Mouse (Mus musculus) hindbrain, postnatal 0 days (tissue): ENCODE measurements around the gene Adcy5. TPM values are rescaled to one million over a fixed set of nuclear protein-coding genes. Genes with fewer than 3 reads are reported as not detected.

Experiments
- ATAC-seq: fragments of 200-750 bp; cut with Nextera tagmentation; 2 replicates; pipeline ENCODE4 v1.8.0; 2017; ENCODE audit warnings: mild to moderate bottlenecking, moderate TSS enrichment, moderate library complexity
- DNase-seq: peaks from one replicate; pipeline ENCODE4 v3.0.0-alpha.2; 2015; ENCODE audit warnings: low spot score
- H3K27ac ChIP-seq: fragments of 300-500 bp; sonication (generic); 2 replicates; pipeline ENCODE4 v1.5.1; 2014; ENCODE audit warnings: mild to moderate bottlenecking
- H3K27me3 ChIP-seq: fragments of 300-500 bp; sonication (generic); 2 replicates; pipeline ENCODE4 v1.6.1; 2014; ENCODE audit warnings: low read length, mixed read lengths; ENCODE audit not compliant: insufficient read depth
- H3K36me3 ChIP-seq: fragments of 300-500 bp; sonication (generic); 2 replicates; pipeline ENCODE4 v1.6.1; 2014; ENCODE audit warnings: low read length, mixed read lengths; ENCODE audit not compliant: insufficient read depth
- H3K4me1 ChIP-seq: fragments of 300-500 bp; sonication (generic); 2 replicates; pipeline ENCODE4 v1.6.1; 2014; ENCODE audit warnings: antibody characterized with exemption, low read length, mixed read lengths; ENCODE audit not compliant: insufficient read depth
- H3K4me2 ChIP-seq: fragments of 300-500 bp; sonication (generic); 2 replicates; pipeline ENCODE4 v1.6.1; 2014; ENCODE audit warnings: low read depth, mild to moderate bottlenecking, low read length, moderate library complexity, mixed read lengths
- H3K4me3 ChIP-seq: fragments of 300-500 bp; sonication (generic); 2 replicates; pipeline ENCODE4 v1.5.1; 2014; ENCODE audit warnings: low read length
- H3K9ac ChIP-seq: fragments of 300-500 bp; sonication (generic); replicated peaks from 2 replicates; pipeline ENCODE4 v1.6.1; 2014; ENCODE audit warnings: mild to moderate bottlenecking, low read length, moderate library complexity, mixed read lengths
- H3K9me3 ChIP-seq: fragments of 300-500 bp; sonication (generic); 2 replicates; pipeline ENCODE4 v1.6.1; 2016; ENCODE audit warnings: low read length, mixed read lengths
- CTCF ChIP-seq: IDR thresholded peaks from 2 replicates; pipeline ENCODE4 v1.5.1; 2016; ENCODE audit warnings: antibody characterized with exemption, control low read depth, low read depth
- WGBS: fragments of 180-500 bp; shearing (Covaris S2); extraction: QIAGEN DNeasy Blood & Tissue Kit; methylation state at CpG from one replicate; pipeline ENCODE4 v1.1.7; 2014; 5-methylcytosine and 5-hydroxymethylcytosine counted together
- polyA plus RNA-seq: library from polyadenylated mRNA; unstranded; fragments of >200 nt; fragmentation: Nextera tagmentation; extraction: Ambion mirVana; gene quantifications from 2 replicates; pipeline ENCODE4 v1.2.1, GENCODE M21; 2015
- total RNA-seq: library from RNA; depleted of rRNA; stranded (reverse); fragments of >200 nt; gene quantifications from 2 replicates; pipeline ENCODE4 v1.2.3, GENCODE M21; 2014

The Adcy5 gene
- total and polyA plus RNA-seq, 2 experiments from 2014 or later: 6.3 to 85.5 TPM

DNA sequence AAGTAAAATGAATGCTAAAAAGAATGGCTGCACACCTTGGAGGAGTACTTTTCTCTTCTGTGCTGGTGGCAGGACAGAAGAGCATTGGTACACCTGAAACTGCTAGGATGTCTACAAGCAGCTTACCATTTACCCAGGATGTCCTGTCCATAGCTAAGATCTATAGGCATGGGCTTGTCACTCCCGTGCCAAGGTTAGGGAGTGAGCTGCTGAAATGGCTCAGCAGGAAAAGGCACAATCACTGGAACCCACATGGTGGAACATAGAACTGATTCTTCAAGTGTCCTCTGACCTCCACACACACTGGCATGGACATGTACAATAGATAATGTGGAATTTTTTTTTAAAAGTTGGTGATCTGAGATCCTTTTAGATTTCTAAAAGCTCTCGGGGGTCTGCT, 152.7 kb downstream of the Adcy5 start:
- WGBS: 88% methylated on average over 2 of the region's 2 CpGs
- Histone ChIP-seq H3K36me3 (peaks cover 9% of the 10 kb centered on the region; the same call in 1 of the 2 replicates), H3K4me1 (no peaks in the 10 kb centered on the region), H3K4me3 (no peak overlapping the region), H3K9me3 (no peaks in the 10 kb centered on the region), H3K4me2 (no peak overlapping the region), H3K27me3 (no peaks in the 10 kb centered on the region), H3K9ac (no peak overlapping the region), H3K27ac (no peak overlapping the region)
- ATAC-seq (no peak), DNase-seq (no peak)
- no peak for TF ChIP-seq CTCF

DNA sequence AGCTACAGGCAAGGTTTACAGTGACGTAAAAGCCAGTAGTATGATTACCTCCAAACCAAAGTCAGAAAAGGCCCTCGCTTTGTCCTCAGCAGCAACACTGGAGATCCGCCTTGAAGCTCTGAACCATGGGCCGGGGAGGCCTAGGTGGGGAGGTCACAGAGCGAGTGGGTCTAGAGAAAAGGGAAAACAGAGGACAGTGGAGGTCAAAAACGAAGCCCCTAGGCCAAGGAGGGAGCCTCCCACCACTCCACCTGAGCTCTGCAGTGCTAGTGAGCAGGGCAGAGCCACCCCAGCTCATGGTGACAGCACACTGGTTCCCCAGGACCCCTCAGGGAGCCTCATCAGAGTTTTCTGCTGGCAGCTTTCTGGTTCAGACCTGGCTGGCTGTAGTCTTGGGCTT, 153.3 kb downstream of the Adcy5 start:
- no peaks in the 10 kb centered on the region for H3K4me1 ChIP-seq
- H3K27me3 ChIP-seq: no peaks in the 10 kb centered on the region
- H3K9me3 ChIP-seq: no peaks in the 10 kb centered on the region
- DNase-seq: no peak
- no peak overlapping the region for H3K4me3 ChIP-seq
- no peak overlapping the region for H3K9ac ChIP-seq
- peaks cover 15% of the 10 kb centered on the region; the same call in 1 of the 2 replicates for H3K36me3 ChIP-seq
- no peak overlapping the region for H3K27ac ChIP-seq
- ATAC-seq: no peak
- no peak for TF ChIP-seq CTCF
- H3K4me2 ChIP-seq: no peak overlapping the region
- WGBS: 84% methylated on average over 6 of the region's 6 CpGs

DNA sequence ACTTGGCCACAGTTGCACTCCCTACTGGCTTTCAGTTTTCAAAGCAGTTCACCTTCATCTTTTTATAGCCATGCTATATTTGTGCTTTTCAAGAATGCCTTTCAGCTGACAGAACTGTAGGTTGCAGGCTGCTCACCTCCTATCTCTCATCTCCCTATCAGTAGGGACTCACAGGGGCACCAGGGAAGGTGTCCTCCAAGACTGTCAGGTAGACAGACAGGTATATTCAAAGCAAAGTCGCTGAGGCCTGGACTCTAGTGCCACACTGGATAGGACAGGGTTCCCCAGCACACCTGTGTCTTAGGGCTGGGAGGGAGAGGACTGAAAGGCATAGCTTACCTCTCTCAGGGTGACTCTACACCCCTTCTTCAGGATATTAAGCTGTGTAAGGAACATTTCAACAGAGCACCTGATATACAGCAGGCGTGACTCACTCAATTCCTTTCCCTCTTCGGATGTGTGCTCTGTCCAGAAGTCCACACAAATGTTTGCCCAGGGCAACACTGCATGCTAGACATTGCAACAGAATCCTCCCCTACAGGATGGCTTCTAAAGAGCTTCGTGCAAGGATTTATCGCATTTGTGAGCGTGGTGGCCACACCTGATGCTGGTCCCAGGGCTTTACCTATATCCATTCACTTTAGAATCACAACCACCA, 153.9 kb downstream of the Adcy5 start:
- Histone ChIP-seq H3K4me1 (no peaks in the 10 kb centered on the region), H3K9ac (no peak overlapping the region), H3K4me3 (no peak overlapping the region), H3K9me3 (no peaks in the 10 kb centered on the region), H3K27ac (no peak overlapping the region), H3K4me2 (no peak overlapping the region), H3K27me3 (no peaks in the 10 kb centered on the region), H3K36me3 (peaks cover 15% of the 10 kb centered on the region)
- DNase-seq: no peak
- ATAC-seq: no peak
- WGBS: 88% methylated on average over 6 of the region's 6 CpGs
- TF ChIP-seq CTCF: no peak

DNA sequence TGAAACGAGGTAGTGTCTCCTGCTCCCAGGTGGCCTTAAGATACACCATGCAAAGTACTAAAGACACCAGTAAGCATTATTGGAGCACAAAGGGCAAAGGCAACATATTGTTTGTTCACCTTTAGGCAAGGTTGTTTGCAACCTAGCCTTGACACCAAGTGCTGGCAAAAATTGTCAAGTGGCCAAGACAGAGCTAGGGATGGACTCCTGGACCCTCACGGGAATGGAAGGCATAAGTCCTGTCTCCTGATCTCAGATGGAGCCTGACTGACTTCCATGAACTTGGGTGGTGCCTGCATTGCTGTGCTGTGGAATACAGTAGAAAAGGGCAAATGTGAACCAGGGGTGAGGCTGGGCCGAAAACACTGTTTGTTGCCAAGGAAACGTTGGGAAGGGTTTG, 155.0 kb downstream of the Adcy5 start:
- 86% methylated on average over 4 of the region's 4 CpGs for WGBS

DNA sequence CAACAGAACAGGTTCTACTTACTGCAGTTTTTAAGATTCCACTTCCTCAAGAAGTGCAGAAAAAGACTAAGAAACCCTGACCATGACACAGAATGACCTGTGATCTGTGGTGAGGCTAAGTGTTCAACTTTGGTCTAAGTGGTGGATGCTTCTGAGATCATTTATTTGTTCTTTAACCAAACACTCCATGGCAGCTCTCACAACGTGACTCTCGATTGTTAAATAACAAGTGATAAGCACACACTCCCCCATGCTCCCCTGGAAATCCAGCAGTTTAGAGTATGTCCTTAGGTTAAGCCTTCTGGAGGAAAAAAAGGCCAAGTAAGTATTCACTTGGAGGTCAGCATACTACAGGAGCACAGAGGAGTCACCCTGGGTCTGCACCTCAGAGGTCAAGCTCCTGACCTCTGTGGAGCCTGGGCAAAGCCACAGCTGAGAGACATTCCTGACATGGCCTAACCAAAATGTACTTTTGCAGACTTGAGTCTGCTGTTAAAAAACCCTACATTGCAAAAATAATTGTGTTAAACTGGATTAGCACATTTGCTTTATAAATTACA, 156.0 kb downstream of the Adcy5 start:
- no peaks in the 10 kb centered on the region for H3K9me3 ChIP-seq
- DNase-seq (no peak), ATAC-seq (no peak)
- no peak overlapping the region for H3K9ac ChIP-seq
- peaks cover 13% of the 10 kb centered on the region for H3K36me3 ChIP-seq
- no peak overlapping the region for H3K4me2 ChIP-seq
- no peak overlapping the region for H3K4me3 ChIP-seq
- no peak overlapping the region for H3K27ac ChIP-seq
- no peak for TF ChIP-seq CTCF
- no peaks in the 10 kb centered on the region for H3K27me3 ChIP-seq
- 58% methylated on average over 2 of the region's 2 CpGs for WGBS
- no peaks in the 10 kb centered on the region for H3K4me1 ChIP-seq

More for the DNA sequence above, 155.0 kb downstream of the Adcy5 start:
- TF ChIP-seq CTCF: no peak
- Histone ChIP-seq H3K27ac (no peak overlapping the region), H3K9me3 (no peaks in the 10 kb centered on the region), H3K4me1 (no peaks in the 10 kb centered on the region), H3K4me2 (no peak overlapping the region), H3K36me3 (peaks cover 13% of the 10 kb centered on the region), H3K27me3 (no peaks in the 10 kb centered on the region), H3K4me3 (no peak overlapping the region), H3K9ac (no peak overlapping the region)
- ATAC-seq (no peak), DNase-seq (no peak)

DNA sequence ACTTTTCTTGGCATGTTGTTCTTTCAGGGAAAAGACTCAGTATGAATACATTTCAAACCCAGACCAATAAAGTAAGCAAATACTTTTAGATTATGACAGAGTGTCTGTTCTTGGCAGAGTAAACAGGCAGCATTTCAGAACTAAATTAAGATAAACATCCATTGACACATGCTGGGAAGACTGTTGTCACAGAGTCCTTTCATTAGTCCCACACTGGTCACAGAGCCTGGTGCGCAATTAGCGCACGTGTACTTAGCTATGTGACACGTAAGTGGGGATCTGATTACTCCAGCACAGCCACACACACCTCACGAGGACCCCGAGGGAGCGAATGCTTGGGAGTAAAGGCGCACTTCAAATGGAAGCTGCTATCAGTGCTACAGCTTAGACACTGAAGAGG, 156.9 kb downstream of the Adcy5 start:
- Histone ChIP-seq H3K4me1 (no peaks in the 10 kb centered on the region), H3K4me3 (no peak overlapping the region), H3K27ac (no peak overlapping the region), H3K4me2 (no peak overlapping the region), H3K9me3 (no peaks in the 10 kb centered on the region), H3K36me3 (peaks cover 13% of the 10 kb centered on the region), H3K9ac (no peak overlapping the region), H3K27me3 (no peaks in the 10 kb centered on the region)
- no peak for DNase-seq
- 0 out of 2 replicates have a peak, but pooled peaks have one; percentile 39 for ATAC-seq
- TF ChIP-seq CTCF: no peak
- WGBS: 47% methylated on average over 8 of the region's 8 CpGs

DNA sequence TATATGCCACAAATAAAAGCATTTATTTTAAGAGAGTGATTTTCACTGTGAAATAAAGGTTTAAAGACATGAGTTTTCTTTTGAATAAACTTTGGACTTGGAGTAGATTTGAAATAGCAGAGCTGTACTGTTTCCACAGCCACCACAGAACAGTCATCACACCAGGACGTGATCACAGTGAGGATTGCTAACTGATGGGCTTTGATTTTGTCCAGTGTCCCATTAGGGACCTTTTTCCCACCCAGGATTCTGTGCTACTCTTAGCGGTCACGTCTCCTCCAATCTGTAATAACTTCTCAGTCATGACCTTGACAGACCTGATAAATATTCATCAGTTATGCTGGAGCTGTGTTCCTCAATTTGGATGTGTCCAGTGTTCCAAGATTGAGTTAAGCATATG, 160.8 kb downstream of the Adcy5 start:
- Histone ChIP-seq H3K27ac (no peak overlapping the region), H3K27me3 (no peaks in the 10 kb centered on the region), H3K9ac (no peak overlapping the region), H3K4me2 (no peak overlapping the region), H3K4me1 (no peaks in the 10 kb centered on the region), H3K4me3 (no peak overlapping the region), H3K9me3 (no peaks in the 10 kb centered on the region), H3K36me3 (peaks cover 13% of the 10 kb centered on the region)
- no peak for ATAC-seq
- TF ChIP-seq CTCF: no peak
- no peak for DNase-seq
- WGBS: 45% methylated on average over 3 of the region's 3 CpGs
